ENCODE assay signal across 11 mouse cellular contexts in genomic region chrX:133655876-133656538, GRCm38 (mm10). TPM values are rescaled to one million over a fixed set of nuclear protein-coding genes. Genes with fewer than 3 reads are reported as not detected.
A peak's percentile ranks its signal among the peaks of the same experiment; 100 is the strongest.
DNase-seq lines count a peak whose midpoint lies in the region; ATAC-seq and TF ChIP-seq lines count a peak whose summit lies in the region.
"Had no signal": no experiment of that assay in that cellular context is flagged by ENCODE, and none has a peak within 500 bp of the region (broad histone marks: within the 10 kb centered on the region; RNA-seq: fewer than 3 reads in every experiment).

No protein-coding gene starts in this region.

- 49% methylated on average over 11 of the region's 11 CpGs for WGBS in limb, embryonic 12.5 days

- H3K9ac ChIP-seq in limb, embryonic 12.5 days (replicated peaks): no peak overlapping the region
- H3K9ac ChIP-seq: liver, embryonic 15.5 days; neural tube, embryonic 15.5 days had no signal

- peaks cover 14% of the 10 kb centered on the region for H3K27me3 ChIP-seq in limb, embryonic 12.5 days
- H3K27me3 ChIP-seq: liver, embryonic 15.5 days had no signal

- H3K9me3 ChIP-seq in limb, embryonic 12.5 days: no peaks in the 10 kb centered on the region
- H3K9me3 ChIP-seq: liver, embryonic 15.5 days; neural tube, embryonic 15.5 days had no signal

- intact Hi-C loops in left cerebral cortex, postnatal 14 days (cut with DNase I): no loop called here

- peak; percentile 52; the same call in 1 of the 2 replicates for ATAC-seq in limb, embryonic 12.5 days (ENCODE audit: insufficient number of reproducible peaks, insufficient read depth, low FRiP score, low TSS enrichment, low read depth)

- TF ChIP-seq CTCF in layer of hippocampus, adult 2 months (conservative IDR thresholded peaks at IDR 0.05): no peak
- no peak for TF ChIP-seq CTCF in embryonic fibroblast, embryonic 13.5 days (IDR thresholded peaks at IDR 0.05; ENCODE audit: borderline replicate concordance, insufficient read depth, low read length)

- H3K36me3 ChIP-seq in limb, embryonic 12.5 days: no peaks in the 10 kb centered on the region
- H3K36me3 ChIP-seq: liver, embryonic 15.5 days; neural tube, embryonic 15.5 days had no signal

- H3K27ac ChIP-seq in layer of hippocampus, adult 2 months: 0 out of 2 replicates have a peak overlapping the region, but pooled peaks have one; percentile 36
- H3K27ac ChIP-seq in embryonic fibroblast, embryonic 13.5 days (ENCODE audit: insufficient read depth, low read length): peak overlapping the region; percentile 81
- 0 out of 2 replicates have a peak overlapping the region, but pooled peaks have one; percentile 29 for H3K27ac ChIP-seq in limb, embryonic 12.5 days
- H3K27ac ChIP-seq: liver, embryonic 15.5 days; neural tube, embryonic 15.5 days had no signal

- no peak for DNase-seq in layer of hippocampus, adult 2 months (ENCODE audit: low spot score in 2 of 2)
- DNase-seq in layer of hippocampus, adult 9-10 months (ENCODE audit: low spot score): no peak
- peak; percentile 4 for DNase-seq in adipocyte (ENCODE audit: low spot score)
- no peak for DNase-seq in adrenal gland, postnatal 4 days (ENCODE audit: low spot score in 2 of 2)
- DNase-seq in left cerebral cortex, postnatal 14 days (ENCODE audit: low spot score in 2 of 2): no peak
- DNase-seq: adrenal gland, adult 2 months; cerebellum, adult 9-10 months had no signal

- H3K4me3 ChIP-seq in layer of hippocampus, adult 2 months: no peak overlapping the region
- H3K4me3 ChIP-seq in embryonic fibroblast, embryonic 13.5 days (ENCODE audit: insufficient read depth, low read length): no peak overlapping the region
- no peak overlapping the region for H3K4me3 ChIP-seq in limb, embryonic 12.5 days (replicated peaks)
- H3K4me3 ChIP-seq: liver, embryonic 15.5 days; neural tube, embryonic 15.5 days had no signal

- peaks cover 15% of the 10 kb centered on the region; the same call in 1 of the 2 replicates for H3K4me1 ChIP-seq in embryonic fibroblast, embryonic 13.5 days (ENCODE audit: control insufficient read depth, insufficient read depth, low read length)
- no peaks in the 10 kb centered on the region for H3K4me1 ChIP-seq in limb, embryonic 12.5 days (replicated peaks)
- H3K4me1 ChIP-seq: liver, embryonic 15.5 days; neural tube, embryonic 15.5 days had no signal

- TF ChIP-seq POLR2A in embryonic fibroblast, embryonic 13.5 days (IDR thresholded peaks at IDR 0.05; ENCODE audit: low read depth, low read length): no peak

- no peak overlapping the region for H3K4me2 ChIP-seq in limb, embryonic 12.5 days
- H3K4me2 ChIP-seq: liver, embryonic 15.5 days; neural tube, embryonic 15.5 days had no signal

RNA-seq across cellular contexts. Expression of gene Pcdh19, which starts 32.8 kb away (rescaled TPM):
- total RNA-seq in layer of hippocampus, adult 2 months (2021): 10 to 100 TPM; 67.1 to 80.2 TPM
- 83.9 and 84.5 TPM in 2 replicates for polyA plus RNA-seq in embryonic fibroblast, embryonic 13.5 days (2011; ENCODE audit: insufficient read length, low read depth, missing spikeins)
- 3.5 and 5.2 TPM in 2 replicates for polyA plus RNA-seq in limb, embryonic 12.5 days (2016; fragmentation: Nextera tagmentation; extraction: Ambion mirVana)
- total RNA-seq in adrenal gland, postnatal 4 days (2021): 1 to 10 TPM; 5.8 to 6.8 TPM
- total RNA-seq in left cerebral cortex, postnatal 14 days (2021): 10 to 100 TPM; 52.1 to 55.0 TPM

Comparison
In these comparisons a context has a peak if more than half of its experiments do, and no peak if none do; other contexts are left out.
1. H3K27ac ChIP-seq: peak in every context shown above with its lines; median percentile 81 in embryonic fibroblast, embryonic 13.5 days; 36 in layer of hippocampus, adult 2 months; 29 in limb, embryonic 12.5 days.
2. RNA of gene Pcdh19, which starts 32.8 kb away (total RNA-seq): 67.1 to 80.2 TPM in layer of hippocampus, adult 2 months and 52.1 to 55.0 TPM in left cerebral cortex, postnatal 14 days; 5.8 to 6.8 TPM in adrenal gland, postnatal 4 days; every median in the first group is over 4 times any median in the second.